Mouse (Mus musculus) heart, embryonic 15.5 days (tissue): Measurements from ENCODE around the gene Lrrn3. TPM values are rescaled to one million over a fixed set of nuclear protein-coding genes. Genes with fewer than 3 reads are reported as not detected.

ENCODE experiments used
- ATAC-seq: fragments of 200-750 bp; cut with Nextera tagmentation; replicated peaks from 2 replicates; pipeline ENCODE4 v1.8.0; 2017; ENCODE audit warnings: low read depth, moderate TSS enrichment; ENCODE audit not compliant: insufficient number of reproducible peaks, insufficient read depth, low FRiP score
- H3K27ac ChIP-seq: fragments of 300-500 bp; sonication (generic); 2 replicates; pipeline ENCODE4 v1.5.1; 2015; ENCODE audit warnings: mild to moderate bottlenecking, inconsistent platforms
- H3K27me3 ChIP-seq: fragments of 300-500 bp; sonication (generic); 2 replicates; pipeline ENCODE4 v1.6.1; 2015; ENCODE audit warnings: inconsistent platforms
- H3K36me3 ChIP-seq: fragments of 300-500 bp; sonication (generic); 2 replicates; pipeline ENCODE4 v1.6.1; 2015; ENCODE audit warnings: mild to moderate bottlenecking, inconsistent platforms
- H3K4me1 ChIP-seq: fragments of 300-500 bp; sonication (generic); replicated peaks from 2 replicates; pipeline ENCODE4 v1.6.1; 2015; ENCODE audit warnings: inconsistent platforms
- H3K4me2 ChIP-seq: fragments of 300-500 bp; sonication (generic); 2 replicates; pipeline ENCODE4 v1.6.1; 2015; ENCODE audit warnings: inconsistent platforms, mild to moderate bottlenecking, moderate library complexity
- H3K4me3 ChIP-seq: fragments of 300-500 bp; sonication (generic); 2 replicates; pipeline ENCODE4 v1.5.1; 2015; ENCODE audit warnings: mild to moderate bottlenecking, inconsistent platforms
- H3K9ac ChIP-seq: fragments of 300-500 bp; sonication (generic); 2 replicates; pipeline ENCODE4 v1.6.1; 2015; ENCODE audit warnings: mild to moderate bottlenecking, inconsistent platforms
- H3K9me3 ChIP-seq: fragments of 300-500 bp; sonication (generic); replicated peaks from 2 replicates; pipeline ENCODE4 v1.6.1; 2016; ENCODE audit warnings: inconsistent platforms
- WGBS: fragments of 180-500 bp; shearing (Covaris S2); methylation state at CpG from one replicate; pipeline ENCODE4 v1.1.7; 2015; ENCODE audit warnings: mixed read lengths; 5-methylcytosine and 5-hydroxymethylcytosine counted together
- polyA plus RNA-seq: library from polyadenylated mRNA; unstranded; fragments of >200 nt; fragmentation: Nextera tagmentation; extraction: Ambion mirVana; gene quantifications from 2 replicates; pipeline ENCODE4 v1.2.1, GENCODE M21; 2015

Gene Lrrn3
- polyA plus RNA-seq, 1 experiment from 2014 or later: 3.2 TPM

DNA sequence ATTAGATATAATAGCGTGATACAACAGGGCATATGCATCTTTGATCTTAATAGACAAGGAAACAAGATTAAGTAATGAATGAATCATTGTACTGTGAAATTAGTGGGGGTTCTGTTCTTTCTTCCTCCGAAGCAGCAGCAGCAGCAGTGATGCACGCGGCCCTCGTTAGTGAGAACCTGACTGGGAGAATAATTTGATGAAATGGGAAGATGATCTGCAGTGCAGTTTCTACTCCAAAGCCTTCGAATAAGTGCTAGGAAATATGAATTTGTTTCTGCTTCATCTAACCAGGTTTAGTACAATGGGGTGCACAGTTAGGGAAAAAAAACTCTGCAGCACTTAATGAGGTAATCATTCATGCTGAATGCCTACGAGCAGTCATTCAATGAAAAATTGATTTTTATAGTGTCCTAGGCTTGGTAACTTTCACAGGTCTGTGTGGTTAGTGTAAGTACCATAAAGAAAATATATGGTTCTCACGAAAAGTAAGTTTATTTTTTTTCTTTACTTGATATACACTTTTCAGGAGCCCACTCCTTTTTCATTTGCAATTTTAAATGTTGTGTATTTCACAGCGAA is 61.0 kb downstream of the Lrrn3 start:
- Histone ChIP-seq H3K9me3 (no peaks in the 10 kb centered on the region), H3K9ac (no peak overlapping the region), H3K4me3 (no peak overlapping the region), H3K27ac (no peak overlapping the region), H3K27me3 (no peaks in the 10 kb centered on the region), H3K4me1 (no peaks in the 10 kb centered on the region), H3K4me2 (no peak overlapping the region), H3K36me3 (no peaks in the 10 kb centered on the region)
- WGBS: 79% methylated on average over 9 of the region's 9 CpGs
- no peak for ATAC-seq

DNA sequence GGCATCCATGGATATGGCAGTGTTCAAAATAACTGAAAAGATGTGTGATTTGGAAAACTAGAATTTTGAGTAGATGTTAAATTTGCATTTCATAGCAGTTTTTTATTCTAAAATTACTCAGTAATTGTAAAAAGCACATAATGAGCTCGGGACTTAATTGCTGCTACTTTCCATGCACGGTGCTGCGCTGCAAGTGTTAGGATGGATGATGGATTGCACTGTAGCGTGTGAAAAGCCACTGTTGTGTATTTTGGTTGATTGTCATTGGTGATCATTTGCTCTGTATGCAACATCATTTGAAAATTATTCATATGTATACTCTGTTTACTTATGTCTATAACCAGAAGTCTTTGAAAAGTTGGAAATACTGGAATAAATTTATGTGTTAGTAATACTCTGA is 68.3 kb downstream of the Lrrn3 start:
- Histone ChIP-seq H3K4me2 (no peak overlapping the region), H3K27ac (no peak overlapping the region)
- no peak for ATAC-seq

DNA sequence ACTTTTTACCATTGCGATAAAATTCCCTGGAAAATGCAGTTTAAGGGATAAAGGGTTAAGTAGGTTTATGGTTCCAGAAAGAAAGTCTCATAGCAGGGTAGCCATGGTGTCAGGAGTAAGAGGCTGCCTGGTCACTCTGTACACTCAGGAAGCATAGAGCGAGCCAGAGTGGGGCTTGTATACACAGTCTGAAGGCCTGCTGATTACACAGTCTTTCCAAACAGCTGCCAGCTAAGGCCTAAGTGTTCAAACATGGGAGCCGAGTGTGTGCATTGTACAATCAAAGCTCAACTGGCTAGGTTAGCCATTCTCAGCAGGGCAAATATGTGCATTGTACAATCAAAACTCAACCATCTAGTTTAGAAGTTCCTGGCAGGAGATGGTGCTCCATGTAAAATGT is 69.1 kb downstream of the Lrrn3 start:
- no peak for ATAC-seq
- Histone ChIP-seq H3K27me3 (no peaks in the 10 kb centered on the region), H3K9ac (no peak overlapping the region), H3K9me3 (no peaks in the 10 kb centered on the region), H3K36me3 (no peaks in the 10 kb centered on the region), H3K4me2 (no peak overlapping the region), H3K4me3 (no peak overlapping the region), H3K27ac (no peak overlapping the region), H3K4me1 (no peaks in the 10 kb centered on the region)
- WGBS: 60% methylated on average over 3 of the region's 3 CpGs

More for the DNA sequence above, 68.3 kb downstream of the Lrrn3 start:
- 84% methylated on average over 4 of the region's 4 CpGs for WGBS
- Histone ChIP-seq H3K4me3 (no peak overlapping the region), H3K9ac (no peak overlapping the region), H3K36me3 (no peaks in the 10 kb centered on the region), H3K4me1 (no peaks in the 10 kb centered on the region), H3K9me3 (no peaks in the 10 kb centered on the region), H3K27me3 (no peaks in the 10 kb centered on the region)

GRCm38 (mm10) chr12:41416635-41417034 is 69.6 kb downstream of the Lrrn3 start:
- no peak overlapping the region for H3K4me2 ChIP-seq
- no peak for ATAC-seq

GRCm38 (mm10) chr12:41409431-41409830 is 76.8 kb downstream of the Lrrn3 start:
- Histone ChIP-seq H3K9me3 (no peaks in the 10 kb centered on the region), H3K4me3 (no peak overlapping the region), H3K4me2 (no peak overlapping the region), H3K4me1 (peaks cover 5% of the 10 kb centered on the region; the same call in 1 of the 2 replicates), H3K27ac (no peak overlapping the region), H3K36me3 (no peaks in the 10 kb centered on the region), H3K9ac (no peak overlapping the region), H3K27me3 (no peaks in the 10 kb centered on the region)
- ATAC-seq: no peak
- WGBS: 27% methylated on average over 3 of the region's 3 CpGs

More at GRCm38 (mm10) chr12:41416635-41417034, 69.6 kb downstream of the Lrrn3 start:
- no peaks in the 10 kb centered on the region for H3K36me3 ChIP-seq
- no peak overlapping the region for H3K4me3 ChIP-seq
- H3K9ac ChIP-seq: no peak overlapping the region
- H3K9me3 ChIP-seq: no peaks in the 10 kb centered on the region
- H3K4me1 ChIP-seq: no peaks in the 10 kb centered on the region
- no peak overlapping the region for H3K27ac ChIP-seq
- H3K27me3 ChIP-seq: no peaks in the 10 kb centered on the region

GRCm38 (mm10) chr12:41401923-41402322 is 84.3 kb downstream of the Lrrn3 start:
- no peak for ATAC-seq
- H3K9ac ChIP-seq: no peak overlapping the region
- H3K27ac ChIP-seq: no peak overlapping the region
- H3K9me3 ChIP-seq: no peaks in the 10 kb centered on the region
- WGBS: 37% methylated on average over 3 of the region's 3 CpGs
- no peak overlapping the region for H3K4me2 ChIP-seq
- H3K4me1 ChIP-seq: no peaks in the 10 kb centered on the region
- no peaks in the 10 kb centered on the region for H3K27me3 ChIP-seq
- no peaks in the 10 kb centered on the region for H3K36me3 ChIP-seq
- H3K4me3 ChIP-seq: no peak overlapping the region
